Mouse (Mus musculus) layer of hippocampus, postnatal 25 days (tissue): ENCODE data around the gene Zfp64. TPM values are rescaled to one million over a fixed set of nuclear protein-coding genes. Genes with fewer than 3 reads are reported as not detected.

ENCODE experiments used
- DNase-seq, 2 experiments: peaks; one replicate each; pipeline ENCODE4 v3.0.0; 2022; ENCODE audit warnings: mixed read lengths in 2 of 2, low spot score in 1 of 2; ENCODE audit errors: extremely low spot score in 1 of 2
- total RNA-seq, 2 experiments: library from RNA; stranded (reverse); gene quantifications; 2 replicates each; pipeline ENCODE4 v1.2.3; 2021

The Zfp64 gene
- total RNA-seq: 10 to 100 TPM; 17.3 to 19.0 TPM

- DNase-seq: peak; percentile 63 to 75
Measured at GRCm38 (mm10) chr2:168954835-168955716, at the start of gene Zfp64. TSS of gene Zfp64 (minus strand) at chr2:168955587.

GRCm38 (mm10) chr2:168992642-168993420 is 37.4 kb upstream of the Zfp64 start:
- peak in 1 of 2 experiments; percentile 49 for DNase-seq

GRCm38 (mm10) chr2:168990957-168991356 is 35.6 kb upstream of the Zfp64 start:
- no peak for DNase-seq

- DNase-seq: no peak
Measured at GRCm38 (mm10) chr2:168990061-168990753, 34.8 kb upstream of the Zfp64 start.

- no peak for DNase-seq
Measured at GRCm38 (mm10) chr2:168988056-168988455, 32.7 kb upstream of the Zfp64 start.

- no peak for DNase-seq
Measured at GRCm38 (mm10) chr2:168987421-168987820, 32.0 kb upstream of the Zfp64 start.

- DNase-seq: no peak
Measured at GRCm38 (mm10) chr2:168981951-168982350, 26.6 kb upstream of the Zfp64 start.

GRCm38 (mm10) chr2:168981448-168981847 is 26.1 kb upstream of the Zfp64 start:
- DNase-seq: no peak

GRCm38 (mm10) chr2:168980859-168981258 is 25.5 kb upstream of the Zfp64 start:
- DNase-seq: peak in 1 of 2 experiments; percentile 13

- DNase-seq: peak in 1 of 2 experiments; percentile 16
Measured at GRCm38 (mm10) chr2:168979742-168980141, 24.4 kb upstream of the Zfp64 start.

GRCm38 (mm10) chr2:168978031-168978430 is 22.6 kb upstream of the Zfp64 start:
- no peak for DNase-seq

- DNase-seq: no peak
Measured at GRCm38 (mm10) chr2:168970131-168970530, 14.7 kb upstream of the Zfp64 start.

GRCm38 (mm10) chr2:168968136-168968925 is 12.9 kb upstream of the Zfp64 start:
- no peak for DNase-seq

- no peak for DNase-seq
Measured at GRCm38 (mm10) chr2:168966525-168966924, 11.1 kb upstream of the Zfp64 start.

GRCm38 (mm10) chr2:168964849-168965248 is 9.5 kb upstream of the Zfp64 start:
- DNase-seq: no peak

- DNase-seq: no peak
Measured at GRCm38 (mm10) chr2:168961729-168962666, 6.6 kb upstream of the Zfp64 start.

GRCm38 (mm10) chr2:168960814-168961213 is 5.4 kb upstream of the Zfp64 start:
- no peak for DNase-seq

GRCm38 (mm10) chr2:168959339-168959885 is 4.0 kb upstream of the Zfp64 start:
- DNase-seq: no peak
